Mouse (Mus musculus) heart, postnatal 0 days (tissue): ENCODE results near the gene Tmem198b. TPM values are rescaled to one million over a fixed set of nuclear protein-coding genes. Genes with fewer than 3 reads are reported as not detected.

Experiments
- ATAC-seq: fragments of 200-750 bp; cut with Nextera tagmentation; 2 replicates; pipeline ENCODE4 v1.8.0; 2017; ENCODE audit warnings: low read depth, moderate number of reproducible peaks, moderate library complexity; ENCODE audit not compliant: insufficient read depth
- DNase-seq: peaks from one replicate; pipeline ENCODE4 v3.0.0-alpha.2; 2016; ENCODE audit warnings: low spot score
- H3K27ac ChIP-seq: fragments of 300-500 bp; sonication (generic); 2 replicates; pipeline ENCODE4 v1.5.1; 2014; ENCODE audit warnings: low read depth, mild to moderate bottlenecking
- H3K27me3 ChIP-seq: fragments of 300-500 bp; sonication (generic); 2 replicates; pipeline ENCODE4 v1.6.1; 2014; ENCODE audit warnings: low read length, mixed read lengths; ENCODE audit not compliant: control insufficient read depth, insufficient read depth
- H3K36me3 ChIP-seq: fragments of 300-500 bp; sonication (generic); replicated peaks from 2 replicates; pipeline ENCODE4 v1.6.1; 2014; ENCODE audit warnings: low read length, mixed read lengths; ENCODE audit not compliant: control insufficient read depth, insufficient read depth
- H3K4me1 ChIP-seq: fragments of 300-500 bp; sonication (generic); 2 replicates; pipeline ENCODE4 v1.6.1; 2014; ENCODE audit warnings: antibody characterized with exemption; ENCODE audit not compliant: control insufficient read depth, insufficient read depth
- H3K4me2 ChIP-seq: fragments of 300-500 bp; sonication (generic); 2 replicates; pipeline ENCODE4 v1.6.1; 2014; ENCODE audit warnings: low read depth, mild to moderate bottlenecking, low read length, moderate library complexity
- H3K4me3 ChIP-seq: fragments of 300-500 bp; sonication (generic); 2 replicates; pipeline ENCODE4 v1.5.1; 2014; ENCODE audit warnings: low read depth, low read length
- H3K9ac ChIP-seq: fragments of 300-500 bp; sonication (generic); replicated peaks from 2 replicates; pipeline ENCODE4 v1.6.1; 2014; ENCODE audit warnings: low read depth, low read length, mixed read lengths
- H3K9me3 ChIP-seq: fragments of 300-500 bp; sonication (generic); replicated peaks from 2 replicates; pipeline ENCODE4 v1.6.1; 2016; ENCODE audit warnings: low read length; ENCODE audit not compliant: control insufficient read depth
- CTCF ChIP-seq: IDR thresholded peaks from 2 replicates; pipeline ENCODE4 v1.5.1; 2016; ENCODE audit warnings: antibody characterized with exemption, control low read depth, low read depth
- EP300 ChIP-seq: IDR thresholded peaks from 2 replicates; pipeline ENCODE4 v1.6.1; 2016; ENCODE audit warnings: antibody characterized with exemption, low read depth
- WGBS: fragments of 180-500 bp; shearing (Covaris S2); extraction: QIAGEN DNeasy Blood & Tissue Kit; methylation state at CpG from one replicate; pipeline ENCODE4 v1.1.7; 2014; 5-methylcytosine and 5-hydroxymethylcytosine counted together
- polyA plus RNA-seq: library from polyadenylated mRNA; unstranded; fragments of >200 nt; fragmentation: Nextera tagmentation; extraction: Ambion mirVana; gene quantifications from 2 replicates; pipeline ENCODE4 v1.2.1, GENCODE M21; 2015
- total RNA-seq: library from RNA; depleted of rRNA; stranded (reverse); fragments of >200 nt; gene quantifications from 2 replicates; pipeline ENCODE4 v1.2.3, GENCODE M21; 2014; ENCODE audit warnings: low replicate concordance

The Tmem198b gene
- total and polyA plus RNA-seq, 2 experiments from 2014 or later = 11.6 to 24.4 TPM

DNA sequence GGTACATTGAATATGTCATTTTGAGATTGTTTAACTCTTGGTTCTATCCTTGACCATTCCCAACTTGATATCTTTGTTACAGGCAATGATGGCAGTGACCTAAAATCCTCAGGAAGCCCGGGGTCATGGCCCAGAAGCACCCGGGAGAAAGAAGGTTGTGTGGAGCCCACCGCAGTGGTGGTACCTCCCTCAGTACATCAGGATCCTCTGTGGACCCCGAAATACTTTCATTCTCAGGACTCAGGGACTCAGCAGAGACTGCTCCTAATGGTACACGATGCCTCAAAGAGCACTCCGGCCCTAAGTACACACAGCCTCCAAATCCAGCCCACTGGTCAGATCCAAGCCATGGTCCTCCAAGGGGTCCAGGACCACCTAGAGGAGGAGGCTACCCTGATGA lies 1.9 kb upstream of the Tmem198b start:
- Histone ChIP-seq H3K27me3 (no peaks in the 10 kb centered on the region), H3K9me3 (no peaks in the 10 kb centered on the region), H3K27ac (peak overlapping the region; percentile 23; the same call in 1 of the 2 replicates), H3K9ac (peak overlapping the region; percentile 66; the same call in 1 of the 2 replicates), H3K4me1 (peaks cover 39% of the 10 kb centered on the region), H3K4me2 (peak overlapping the region; percentile 80), H3K36me3 (peaks cover 15% of the 10 kb centered on the region), H3K4me3 (peak overlapping the region; percentile 73)
- ATAC-seq = no peak
- no peak for DNase-seq
- TF ChIP-seq CTCF (no peak), EP300 (no peak)
- WGBS = 42% methylated on average over 6 of the region's 6 CpGs

DNA sequence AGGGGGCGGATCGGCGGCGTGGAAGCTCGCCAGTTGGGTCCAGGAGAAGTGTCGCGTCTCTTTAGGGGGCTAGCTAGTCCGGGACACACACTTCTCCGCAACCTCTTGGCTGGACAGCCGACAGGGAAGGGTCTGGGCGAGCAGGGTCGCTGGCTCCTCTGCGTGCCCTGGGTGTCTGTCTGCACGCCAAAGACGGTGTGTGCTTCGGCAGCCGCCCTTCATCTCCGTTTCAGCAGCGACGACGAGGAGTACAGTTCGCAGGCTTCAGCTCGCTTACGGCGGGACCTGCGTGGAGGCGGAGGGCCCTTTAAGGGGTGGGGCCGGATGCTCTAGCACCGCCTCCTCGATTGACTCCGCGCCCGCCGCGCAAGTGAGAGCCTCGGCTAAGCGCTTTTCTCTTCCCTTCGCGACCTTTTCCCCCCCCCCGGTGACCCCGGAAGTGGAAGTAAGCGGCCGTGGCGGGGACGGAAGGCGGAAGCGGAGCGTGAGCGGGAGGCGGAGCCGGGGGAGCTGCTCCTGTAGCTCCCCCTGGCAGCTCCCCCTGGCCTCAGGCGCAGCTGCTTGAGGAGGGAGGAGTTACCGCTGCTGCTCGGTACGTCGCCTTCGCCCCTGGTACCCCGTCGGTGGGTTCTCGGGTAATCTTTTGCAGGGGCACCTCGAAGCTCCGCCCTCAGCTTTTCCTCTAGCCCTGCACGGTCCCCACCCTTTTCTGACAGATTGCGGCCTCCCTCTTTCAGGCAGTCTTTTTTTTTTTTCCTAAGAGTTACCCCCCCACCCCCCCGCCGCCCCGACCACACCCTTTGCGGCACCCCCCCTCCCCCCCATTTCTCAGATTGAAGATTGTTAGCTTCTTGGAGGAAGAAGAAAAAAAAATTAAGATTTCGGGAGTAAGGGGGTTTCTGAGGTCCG lies 1.2 kb upstream of the Tmem198b start:
- Histone ChIP-seq H3K4me1 (peaks cover 39% of the 10 kb centered on the region), H3K27me3 (no peaks in the 10 kb centered on the region), H3K4me2 (peak overlapping the region; percentile 80), H3K9me3 (no peaks in the 10 kb centered on the region), H3K27ac (peak overlapping the region; percentile 98), H3K9ac (peak overlapping the region; percentile 79), H3K4me3 (peak overlapping the region; percentile 73), H3K36me3 (peaks cover 21% of the 10 kb centered on the region)
- WGBS = 1% methylated on average over 57 of the region's 70 CpGs
- TF ChIP-seq CTCF = peak; percentile 35
- TF ChIP-seq EP300 = peak; percentile 68
- DNase-seq (peak; percentile 97), ATAC-seq (peak; percentile 94)

DNA sequence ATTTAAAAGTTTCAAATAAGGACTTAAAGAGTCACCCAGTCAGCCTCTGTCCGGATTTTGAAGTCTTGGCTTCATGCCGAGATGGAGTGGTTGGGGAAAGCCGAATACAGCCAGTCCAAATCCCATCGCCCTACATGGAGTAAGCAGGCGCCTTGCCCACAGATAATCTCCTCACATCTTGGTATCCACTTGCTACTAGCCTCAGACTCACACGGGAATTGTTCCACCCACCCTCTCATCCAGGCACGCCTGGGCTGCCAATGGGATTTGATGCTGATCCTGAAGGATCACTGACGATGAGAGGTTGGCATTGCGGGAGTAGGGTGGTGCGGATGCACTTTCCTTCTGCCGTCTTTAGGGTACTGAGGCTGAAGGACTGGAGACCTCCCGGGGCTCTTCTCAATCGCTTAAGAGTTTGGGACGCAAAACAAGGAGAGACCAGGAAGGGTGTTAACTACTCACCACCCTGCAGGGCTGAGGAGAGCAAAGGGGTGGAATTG lies 349 bp downstream of the Tmem198b start, which contains the start of gene Dnajc14:
Gene Dnajc14 (plus strand): TSS at position 292 of the 500 bp plus-strand sequence.
- peak within 1 kb of the TSS; percentile 80 for H3K4me2 ChIP-seq
- no peaks in the 10 kb centered on the region for H3K9me3 ChIP-seq
- peak; percentile 52 for DNase-seq
- H3K36me3 ChIP-seq = peaks cover 20% of the 10 kb centered on the region
- peak within 1 kb of the TSS; percentile 79 for H3K9ac ChIP-seq
- H3K4me3 ChIP-seq = peak within 1 kb of the TSS; percentile 73
- ATAC-seq = no peak; the same call in 1 of the 2 replicates
- H3K27ac ChIP-seq = peak within 1 kb of the TSS; percentile 98
- 0% methylated on average over 14 of the region's 14 CpGs for WGBS
- peaks cover 34% of the 10 kb centered on the region for H3K4me1 ChIP-seq
- TF ChIP-seq CTCF (no peak), EP300 (no peak)
- no peaks in the 10 kb centered on the region for H3K27me3 ChIP-seq

DNA sequence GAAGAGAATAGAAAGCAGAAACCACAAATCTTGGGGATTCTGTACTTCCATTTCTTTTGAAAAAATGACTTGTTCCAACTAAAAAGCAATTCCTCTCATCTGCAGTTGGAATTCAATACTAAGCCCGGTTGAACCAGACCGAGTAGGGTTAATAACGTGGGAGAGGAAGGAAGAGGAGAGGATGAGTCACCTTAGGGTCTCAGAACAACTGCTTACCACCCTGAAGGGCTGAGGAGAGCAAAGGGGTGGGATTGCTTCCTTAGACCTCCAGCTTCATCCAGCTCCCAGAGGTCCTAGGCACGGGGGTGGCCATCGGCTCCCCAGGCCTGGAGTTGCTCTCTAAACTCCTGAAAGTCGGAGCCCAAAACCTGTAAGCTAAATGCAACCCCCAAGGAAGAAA lies 809 bp downstream of the Tmem198b start:
- H3K27me3 ChIP-seq = no peaks in the 10 kb centered on the region
- WGBS = 12% methylated on average over 6 of the region's 6 CpGs
- H3K4me2 ChIP-seq = peak overlapping the region; percentile 80
- DNase-seq (no peak), ATAC-seq (no peak)
- no peaks in the 10 kb centered on the region for H3K9me3 ChIP-seq
- H3K4me1 ChIP-seq = peaks cover 30% of the 10 kb centered on the region
- peak overlapping the region; percentile 73 for H3K4me3 ChIP-seq
- H3K27ac ChIP-seq = peak overlapping the region; percentile 98
- H3K9ac ChIP-seq = peak overlapping the region; percentile 79
- TF ChIP-seq CTCF (no peak), EP300 (no peak)
- peaks cover 16% of the 10 kb centered on the region for H3K36me3 ChIP-seq

DNA sequence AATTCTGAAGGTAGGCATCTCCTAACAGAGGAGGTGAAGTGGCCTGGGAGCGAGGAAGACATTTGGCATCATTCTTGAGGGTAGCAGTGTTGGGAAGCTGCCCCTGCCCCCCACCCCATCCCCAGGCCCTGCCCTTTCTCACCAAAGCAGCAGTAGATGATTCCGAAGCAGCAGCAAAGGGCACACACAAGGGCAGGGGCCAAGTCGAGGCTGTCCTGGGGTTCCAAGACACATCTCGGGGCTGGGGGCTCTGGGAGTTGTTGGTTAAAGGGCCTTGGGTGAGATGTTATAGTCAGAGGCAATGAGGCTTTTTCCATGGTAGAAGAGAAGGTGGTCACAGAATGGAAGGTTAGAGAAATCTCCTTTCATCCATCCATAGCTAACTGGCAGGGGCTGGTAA lies 1.2 kb downstream of the Tmem198b start:
- TF ChIP-seq CTCF = no peak
- WGBS = 47% methylated on average over 4 of the region's 4 CpGs
- Histone ChIP-seq H3K9ac (peak overlapping the region; percentile 79; the same call in 1 of the 2 replicates), H3K27me3 (no peaks in the 10 kb centered on the region), H3K36me3 (peaks cover 14% of the 10 kb centered on the region), H3K4me3 (peak overlapping the region; percentile 73), H3K4me2 (peak overlapping the region; percentile 80), H3K4me1 (peaks cover 27% of the 10 kb centered on the region), H3K27ac (peak overlapping the region; percentile 98; the same call in 1 of the 2 replicates), H3K9me3 (no peaks in the 10 kb centered on the region)
- no peak for DNase-seq
- no peak for ATAC-seq
